9 mouse cellular contexts compared by ENCODE assay signal in genomic region chr1:34236254-34236723, GRCm38 (mm10).
A peak's percentile ranks its signal among the peaks of the same experiment; 100 is the strongest.
DNase-seq lines count a peak whose midpoint lies in the region; ATAC-seq and TF ChIP-seq lines count a peak whose summit lies in the region.
"Had no signal": no experiment of that assay in that cellular context is flagged by ENCODE, and none has a peak within 500 bp of the region (broad histone marks: within the 10 kb centered on the region; RNA-seq: fewer than 3 reads in every experiment).

No protein-coding gene starts in this region.

- no peaks in the 10 kb centered on the region for H3K9me3 ChIP-seq in hindbrain, embryonic 12.5 days (replicated peaks)
- H3K9me3 ChIP-seq in limb, embryonic 14.5 days (ENCODE audit: control insufficient read depth, low read length): no peaks in the 10 kb centered on the region
- H3K9me3 ChIP-seq in midbrain, embryonic 13.5 days: no peaks in the 10 kb centered on the region
- no peaks in the 10 kb centered on the region for H3K9me3 ChIP-seq in stomach, postnatal 0 days (ENCODE audit: control insufficient read depth, low read length)
- H3K9me3 ChIP-seq: G1E had no signal

- no peak for TF ChIP-seq POLR2A in cerebellum, adult 2 months (IDR thresholded peaks at IDR 0.05; ENCODE audit: borderline replicate concordance, insufficient read depth, low read length)
- no peak for TF ChIP-seq POLR2A in limb, embryonic 14.5 days (IDR thresholded peaks at IDR 0.05; ENCODE audit: borderline replicate concordance, extremely low read depth, insufficient read depth, insufficient read length)

- peak; percentile 22 to 27 for DNase-seq in layer of hippocampus, adult 2 months (ENCODE audit: low spot score in 2 of 2)
- DNase-seq in layer of hippocampus, adult 9-10 months (ENCODE audit: low spot score): no peak
- peak; percentile 33 to 48 for DNase-seq in cerebellum, adult 2 months
- peak; percentile 73 for DNase-seq in forelimb bud, embryonic 11.5 days (ENCODE audit: low read depth, low spot score)
- peak; percentile 62 for DNase-seq in limb, embryonic 14.5 days (ENCODE audit: low spot score)
- DNase-seq in stomach, postnatal 0 days (ENCODE audit: low spot score): peak; percentile 81

- H3K4me1 ChIP-seq in cerebellum, adult 2 months (ENCODE audit: control insufficient read depth, insufficient read depth, low read length): peaks cover 4% of the 10 kb centered on the region
- H3K4me1 ChIP-seq in hindbrain, embryonic 12.5 days: peaks cover 37% of the 10 kb centered on the region
- peaks cover 15% of the 10 kb centered on the region; the same call in 1 of the 2 replicates for H3K4me1 ChIP-seq in limb, embryonic 14.5 days (ENCODE audit: control insufficient read depth, insufficient read depth, low read length)
- peaks cover 44% of the 10 kb centered on the region for H3K4me1 ChIP-seq in midbrain, embryonic 13.5 days (replicated peaks)
- H3K4me1 ChIP-seq in stomach, postnatal 0 days (replicated peaks; ENCODE audit: control insufficient read depth, insufficient read depth): 0 out of 2 replicates have a peak, but pooled peaks cover 2% of the 10 kb centered on the region

- no peaks in the 10 kb centered on the region for H3K27me3 ChIP-seq in cerebellum, adult 2 months (ENCODE audit: control insufficient read depth, insufficient read depth, low read length)
- H3K27me3 ChIP-seq in hindbrain, embryonic 12.5 days: no peaks in the 10 kb centered on the region
- no peaks in the 10 kb centered on the region for H3K27me3 ChIP-seq in limb, embryonic 14.5 days (ENCODE audit: control insufficient read depth, insufficient read depth, low read length)
- peaks cover 7% of the 10 kb centered on the region; the same call in 1 of the 2 replicates for H3K27me3 ChIP-seq in midbrain, embryonic 13.5 days
- H3K27me3 ChIP-seq in stomach, postnatal 0 days (ENCODE audit: control insufficient read depth, insufficient read depth, low read length): no peaks in the 10 kb centered on the region

- ATAC-seq in hindbrain, embryonic 12.5 days (ENCODE audit: low FRiP score): peak; percentile 87
- peak; percentile 89 for ATAC-seq in limb, embryonic 14.5 days (ENCODE audit: low FRiP score, low read depth)
- peak; percentile 87 for ATAC-seq in midbrain, embryonic 13.5 days
- ATAC-seq in stomach, postnatal 0 days (ENCODE audit: low FRiP score, low TSS enrichment): peak; percentile 90

- peak overlapping the region; percentile 48; the same call in 1 of the 2 replicates for H3K27ac ChIP-seq in layer of hippocampus, adult 2 months
- H3K27ac ChIP-seq in cerebellum, adult 2 months (ENCODE audit: insufficient read depth, low read length): no peak overlapping the region
- 0 out of 2 replicates have a peak overlapping the region, but pooled peaks have one; percentile 19 for H3K27ac ChIP-seq in hindbrain, embryonic 12.5 days
- H3K27ac ChIP-seq in limb, embryonic 14.5 days (replicated peaks; ENCODE audit: low read depth, low read length): no peak overlapping the region
- peak overlapping the region; percentile 35; the same call in 1 of the 2 replicates for H3K27ac ChIP-seq in midbrain, embryonic 13.5 days
- H3K27ac ChIP-seq in stomach, postnatal 0 days (replicated peaks): peak overlapping the region; percentile 35

- no peak for TF ChIP-seq CTCF in layer of hippocampus, adult 2 months (conservative IDR thresholded peaks at IDR 0.05)
- TF ChIP-seq CTCF in cerebellum, adult 2 months (IDR thresholded peaks at IDR 0.05; ENCODE audit: borderline replicate concordance, insufficient read depth, low read depth, low read length): no peak
- TF ChIP-seq CTCF in stomach, postnatal 0 days (IDR thresholded peaks at IDR 0.05; ENCODE audit: low read depth): peak; percentile 8; the same call in 1 of the 2 replicates

- H3K36me3 ChIP-seq in hindbrain, embryonic 12.5 days: peaks cover 5% of the 10 kb centered on the region; the same call in 1 of the 2 replicates
- no peaks in the 10 kb centered on the region for H3K36me3 ChIP-seq in limb, embryonic 14.5 days (ENCODE audit: control insufficient read depth, insufficient read depth, low read length)
- 0 out of 2 replicates have a peak, but pooled peaks cover 3% of the 10 kb centered on the region for H3K36me3 ChIP-seq in midbrain, embryonic 13.5 days
- no peaks in the 10 kb centered on the region for H3K36me3 ChIP-seq in stomach, postnatal 0 days (ENCODE audit: control insufficient read depth, insufficient read depth, low read length)
- H3K36me3 ChIP-seq: G1E had no signal

- TF ChIP-seq EP300 in stomach, postnatal 0 days (optimal IDR thresholded peaks at IDR 0.05): no peak

- peak overlapping the region; percentile 75 for H3K4me2 ChIP-seq in hindbrain, embryonic 12.5 days (replicated peaks)
- H3K4me2 ChIP-seq in limb, embryonic 14.5 days (replicated peaks; ENCODE audit: low read depth, low read length, severe bottlenecking): peak overlapping the region; percentile 90
- H3K4me2 ChIP-seq in midbrain, embryonic 13.5 days (replicated peaks): peak overlapping the region; percentile 81
- peak overlapping the region; percentile 81 for H3K4me2 ChIP-seq in stomach, postnatal 0 days (replicated peaks; ENCODE audit: low read depth)

- WGBS in cerebellum, adult 2 months: 3% methylated on average over 28 of the region's 28 CpGs
- WGBS in hindbrain, embryonic 12.5 days: under 1% methylated on average over 28 of the region's 28 CpGs
- under 1% methylated on average over 28 of the region's 28 CpGs for WGBS in limb, embryonic 14.5 days
- 1% methylated on average over 28 of the region's 28 CpGs for WGBS in midbrain, embryonic 13.5 days
- under 1% methylated on average over 28 of the region's 28 CpGs for WGBS in stomach, postnatal 0 days

- peak overlapping the region; percentile 54 for H3K4me3 ChIP-seq in layer of hippocampus, adult 2 months
- H3K4me3 ChIP-seq in cerebellum, adult 2 months (replicated peaks; ENCODE audit: insufficient read depth, low read depth, low read length): peak overlapping the region; percentile 53
- peak overlapping the region; percentile 38 for H3K4me3 ChIP-seq in hindbrain, embryonic 12.5 days
- H3K4me3 ChIP-seq in limb, embryonic 14.5 days (replicated peaks; ENCODE audit: low read length): peak overlapping the region; percentile 48
- peak overlapping the region; percentile 42 for H3K4me3 ChIP-seq in midbrain, embryonic 13.5 days (replicated peaks)
- H3K4me3 ChIP-seq in stomach, postnatal 0 days (ENCODE audit: low read depth, low read length): peak overlapping the region; percentile 59

- peak overlapping the region; percentile 44 for H3K9ac ChIP-seq in hindbrain, embryonic 12.5 days
- peak overlapping the region; percentile 62 for H3K9ac ChIP-seq in limb, embryonic 14.5 days (ENCODE audit: low read depth, low read length, severe bottlenecking)
- H3K9ac ChIP-seq in midbrain, embryonic 13.5 days (replicated peaks): peak overlapping the region; percentile 69
- peak overlapping the region; percentile 65 for H3K9ac ChIP-seq in stomach, postnatal 0 days (ENCODE audit: low read length)

Comparison
In these comparisons a context has a peak if more than half of its experiments do, and no peak if none do; other contexts are left out.
1. H3K27ac ChIP-seq: peak in layer of hippocampus, adult 2 months (single experiment), hindbrain, embryonic 12.5 days (single experiment), midbrain, embryonic 13.5 days (single experiment) and stomach, postnatal 0 days (single experiment); none in cerebellum, adult 2 months (single experiment) and limb, embryonic 14.5 days (single experiment).
2. Peak in every context shown above with its lines, with median percentiles within 50 percentile points of each other: H3K4me3 ChIP-seq, ATAC-seq, H3K4me2 ChIP-seq and H3K9ac ChIP-seq.